Mouse (Mus musculus) kidney, postnatal 0 days (tissue): ENCODE results near the gene Tek. TPM values are rescaled to one million over a fixed set of nuclear protein-coding genes. Genes with fewer than 3 reads are reported as not detected.

ENCODE experiments used
- ATAC-seq: fragments of 200-750 bp; cut with Nextera tagmentation; replicated peaks from 2 replicates; pipeline ENCODE4 v1.8.0; 2017; ENCODE audit warnings: low read depth, moderate number of reproducible peaks, moderate TSS enrichment, moderate library complexity; ENCODE audit not compliant: low FRiP score
- DNase-seq: peaks from one replicate; pipeline ENCODE4 v3.0.0-alpha.2; 2016; ENCODE audit warnings: low spot score
- H3K27ac ChIP-seq: fragments of 300-500 bp; sonication (generic); 2 replicates; pipeline ENCODE4 v1.5.1; 2014; ENCODE audit warnings: mild to moderate bottlenecking
- H3K27me3 ChIP-seq: fragments of 300-500 bp; sonication (generic); 2 replicates; pipeline ENCODE4 v1.6.1; 2014; ENCODE audit warnings: low read length, mixed read lengths; ENCODE audit not compliant: insufficient read depth
- H3K36me3 ChIP-seq: fragments of 300-500 bp; sonication (generic); 2 replicates; pipeline ENCODE4 v1.6.1; 2014; ENCODE audit warnings: low read length, mixed read lengths; ENCODE audit not compliant: insufficient read depth
- H3K4me1 ChIP-seq: fragments of 300-500 bp; sonication (generic); replicated peaks from 2 replicates; pipeline ENCODE4 v1.6.1; 2014; ENCODE audit warnings: antibody characterized with exemption, low read length, mixed read lengths; ENCODE audit not compliant: insufficient read depth
- H3K4me2 ChIP-seq: fragments of 300-500 bp; sonication (generic); 2 replicates; pipeline ENCODE4 v1.6.1; 2014; ENCODE audit warnings: mild to moderate bottlenecking, low read length, moderate library complexity, mixed read lengths
- H3K4me3 ChIP-seq: fragments of 300-500 bp; sonication (generic); replicated peaks from 2 replicates; pipeline ENCODE4 v1.5.1; 2014; ENCODE audit warnings: low read depth, low read length
- H3K9ac ChIP-seq: fragments of 300-500 bp; sonication (generic); 2 replicates; pipeline ENCODE4 v1.6.1; 2014; ENCODE audit warnings: low read depth, low read length
- H3K9me3 ChIP-seq: fragments of 300-500 bp; sonication (generic); replicated peaks from 2 replicates; pipeline ENCODE4 v1.6.1; 2016; ENCODE audit warnings: low read length, inconsistent platforms, mixed read lengths
- CTCF ChIP-seq: IDR thresholded peaks from 2 replicates; pipeline ENCODE4 v1.5.1; 2016; ENCODE audit warnings: antibody characterized with exemption, low read depth, mild to moderate bottlenecking, moderate library complexity
- WGBS: fragments of 180-500 bp; shearing (Covaris S2); extraction: QIAGEN DNeasy Blood & Tissue Kit; methylation state at CpG from one replicate; pipeline ENCODE4 v1.1.7; 2014; 5-methylcytosine and 5-hydroxymethylcytosine counted together
- polyA plus RNA-seq: library from polyadenylated mRNA; unstranded; fragments of >200 nt; fragmentation: Nextera tagmentation; extraction: Ambion mirVana; gene quantifications from 2 replicates; pipeline ENCODE4 v1.2.1, GENCODE M21; 2015

The Tek gene
- polyA plus RNA-seq, 1 experiment from 2014 or later: 26.8 TPM

DNA sequence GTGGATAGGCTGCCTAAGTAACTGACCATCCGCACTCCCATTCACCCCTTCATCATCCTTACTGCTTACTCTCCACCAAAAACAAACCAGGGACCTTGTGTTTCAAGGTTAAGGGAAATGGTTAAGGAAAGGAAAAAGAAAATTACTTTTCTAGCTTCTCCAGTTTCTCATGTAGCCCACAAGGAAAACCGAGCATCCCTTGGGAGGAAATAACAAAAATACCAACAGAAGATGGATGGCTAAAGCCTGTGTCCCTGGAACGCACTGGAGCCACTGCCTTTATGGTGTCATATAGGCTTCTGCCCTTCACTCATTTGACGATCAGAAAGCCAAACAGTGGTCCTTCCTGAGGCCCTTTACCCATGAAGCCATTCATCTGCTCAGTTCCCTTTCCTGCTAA is 27.7 kb upstream of the Tek start:
- no peaks in the 10 kb centered on the region for H3K36me3 ChIP-seq
- H3K9me3 ChIP-seq: no peaks in the 10 kb centered on the region
- no peak overlapping the region for H3K9ac ChIP-seq
- ATAC-seq (no peak), DNase-seq (peak; percentile 63)
- H3K4me1 ChIP-seq: no peaks in the 10 kb centered on the region
- H3K27ac ChIP-seq: no peak overlapping the region
- 36% methylated on average over 4 of the region's 4 CpGs for WGBS
- TF ChIP-seq CTCF: no peak
- H3K27me3 ChIP-seq: no peaks in the 10 kb centered on the region
- no peak overlapping the region for H3K4me3 ChIP-seq
- no peak overlapping the region for H3K4me2 ChIP-seq

DNA sequence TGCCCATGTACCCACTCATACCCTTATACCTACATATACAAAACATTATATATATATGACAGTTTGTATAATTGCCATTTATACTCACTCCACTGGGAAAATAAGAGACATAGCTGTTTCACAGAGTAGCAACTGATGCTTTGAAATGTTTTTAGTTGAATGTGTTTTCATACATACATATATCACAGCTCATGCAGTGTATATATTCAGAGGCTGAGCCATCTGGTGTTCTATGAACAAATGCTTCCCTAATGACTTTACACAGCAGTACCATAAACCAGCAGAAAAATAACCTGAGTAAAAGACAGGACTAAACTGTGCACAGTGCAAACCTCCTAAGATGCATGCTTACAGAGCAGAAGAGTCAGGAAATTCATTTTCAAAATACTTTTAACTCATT is 25.3 kb upstream of the Tek start:
- no peak for DNase-seq
- no peak for ATAC-seq

DNA sequence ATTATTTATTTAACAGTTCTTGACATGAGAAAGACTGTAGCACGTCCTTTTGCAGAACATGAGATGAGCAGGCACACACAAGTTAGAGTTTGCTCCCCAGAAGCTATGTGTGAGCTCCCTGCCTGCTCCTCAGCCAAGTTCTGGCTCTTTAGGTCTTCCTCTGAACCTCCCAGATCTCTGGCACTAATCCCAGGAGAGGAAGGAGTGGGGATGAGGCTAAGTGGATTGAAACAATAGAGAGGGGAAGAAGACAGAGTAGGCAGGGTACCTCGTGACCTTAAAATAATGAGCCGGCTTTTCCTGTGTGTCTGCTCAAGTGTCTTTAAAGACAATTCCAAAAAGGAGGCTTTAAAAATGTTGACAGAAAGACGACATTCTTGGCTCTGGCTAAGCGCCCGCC is 23.9 kb upstream of the Tek start:
- Histone ChIP-seq H3K4me1 (no peaks in the 10 kb centered on the region), H3K4me3 (no peak overlapping the region), H3K36me3 (no peaks in the 10 kb centered on the region), H3K27ac (peak overlapping the region; percentile 6; the same call in 1 of the 2 replicates), H3K27me3 (no peaks in the 10 kb centered on the region), H3K9me3 (no peaks in the 10 kb centered on the region), H3K9ac (no peak overlapping the region), H3K4me2 (no peak overlapping the region)
- TF ChIP-seq CTCF: no peak
- WGBS: 51% methylated on average over 6 of the region's 6 CpGs
- ATAC-seq (no peak), DNase-seq (peak; percentile 66)

More for the DNA sequence above, 25.3 kb upstream of the Tek start:
- no peak overlapping the region for H3K9ac ChIP-seq
- TF ChIP-seq CTCF: no peak
- H3K4me1 ChIP-seq: no peaks in the 10 kb centered on the region
- H3K36me3 ChIP-seq: no peaks in the 10 kb centered on the region
- no peak overlapping the region for H3K4me3 ChIP-seq
- H3K4me2 ChIP-seq: no peak overlapping the region
- no peaks in the 10 kb centered on the region for H3K9me3 ChIP-seq
- no peaks in the 10 kb centered on the region for H3K27me3 ChIP-seq
- H3K27ac ChIP-seq: no peak overlapping the region

DNA sequence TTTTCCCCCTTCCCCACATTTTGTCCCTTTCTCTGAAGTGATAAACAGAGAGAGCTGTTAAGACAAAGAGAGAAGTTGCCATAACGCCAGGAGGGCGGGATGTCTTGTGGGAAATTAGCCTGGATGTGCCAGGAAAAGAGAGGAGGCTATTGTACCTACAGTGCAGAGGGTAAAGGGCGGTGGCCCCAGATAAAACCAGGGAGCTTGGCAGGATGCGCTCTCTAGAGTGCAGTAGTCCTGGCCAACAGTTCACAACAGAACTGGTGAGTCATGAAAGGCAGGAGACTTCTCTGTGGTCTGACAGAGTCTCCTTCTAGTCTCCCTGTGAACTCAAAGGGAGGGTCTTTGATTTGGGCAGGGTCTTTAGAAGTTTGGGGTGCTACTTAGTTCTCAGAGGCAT is 13.3 kb upstream of the Tek start:
- no peaks in the 10 kb centered on the region for H3K9me3 ChIP-seq
- WGBS: 63% methylated on average over 4 of the region's 4 CpGs
- no peak for ATAC-seq

DNA sequence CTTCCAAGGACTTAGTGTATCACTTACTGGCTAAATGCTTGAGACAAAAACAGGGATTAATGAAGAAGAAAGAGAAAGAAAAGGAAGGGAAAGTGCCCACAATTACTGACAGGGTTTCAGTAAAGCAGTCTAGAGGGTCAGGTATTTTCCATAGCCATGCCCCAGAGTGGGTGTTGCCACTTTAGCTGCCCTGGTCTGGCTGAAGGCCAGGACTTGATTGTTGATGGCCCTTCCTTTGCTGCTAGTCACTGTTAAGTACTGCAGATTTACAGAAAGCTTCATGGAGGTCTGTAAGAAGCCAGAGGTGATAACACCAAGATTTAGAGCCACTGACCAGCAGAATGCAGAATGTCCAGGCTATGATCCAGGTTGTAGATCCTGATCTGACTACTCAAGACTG is 6.4 kb upstream of the Tek start:
- Histone ChIP-seq H3K4me1 (no peaks in the 10 kb centered on the region), H3K9me3 (no peaks in the 10 kb centered on the region), H3K4me2 (no peak overlapping the region), H3K36me3 (no peaks in the 10 kb centered on the region), H3K4me3 (no peak overlapping the region), H3K27ac (no peak overlapping the region), H3K9ac (no peak overlapping the region), H3K27me3 (no peaks in the 10 kb centered on the region)
- no peak for ATAC-seq
- no peak for TF ChIP-seq CTCF
- no peak for DNase-seq

More for the DNA sequence above, 13.3 kb upstream of the Tek start:
- Histone ChIP-seq H3K4me1 (no peaks in the 10 kb centered on the region), H3K4me3 (no peak overlapping the region), H3K9ac (no peak overlapping the region), H3K27me3 (no peaks in the 10 kb centered on the region), H3K4me2 (no peak overlapping the region), H3K36me3 (no peaks in the 10 kb centered on the region), H3K27ac (no peak overlapping the region)
- no peak for DNase-seq
- no peak for TF ChIP-seq CTCF

DNA sequence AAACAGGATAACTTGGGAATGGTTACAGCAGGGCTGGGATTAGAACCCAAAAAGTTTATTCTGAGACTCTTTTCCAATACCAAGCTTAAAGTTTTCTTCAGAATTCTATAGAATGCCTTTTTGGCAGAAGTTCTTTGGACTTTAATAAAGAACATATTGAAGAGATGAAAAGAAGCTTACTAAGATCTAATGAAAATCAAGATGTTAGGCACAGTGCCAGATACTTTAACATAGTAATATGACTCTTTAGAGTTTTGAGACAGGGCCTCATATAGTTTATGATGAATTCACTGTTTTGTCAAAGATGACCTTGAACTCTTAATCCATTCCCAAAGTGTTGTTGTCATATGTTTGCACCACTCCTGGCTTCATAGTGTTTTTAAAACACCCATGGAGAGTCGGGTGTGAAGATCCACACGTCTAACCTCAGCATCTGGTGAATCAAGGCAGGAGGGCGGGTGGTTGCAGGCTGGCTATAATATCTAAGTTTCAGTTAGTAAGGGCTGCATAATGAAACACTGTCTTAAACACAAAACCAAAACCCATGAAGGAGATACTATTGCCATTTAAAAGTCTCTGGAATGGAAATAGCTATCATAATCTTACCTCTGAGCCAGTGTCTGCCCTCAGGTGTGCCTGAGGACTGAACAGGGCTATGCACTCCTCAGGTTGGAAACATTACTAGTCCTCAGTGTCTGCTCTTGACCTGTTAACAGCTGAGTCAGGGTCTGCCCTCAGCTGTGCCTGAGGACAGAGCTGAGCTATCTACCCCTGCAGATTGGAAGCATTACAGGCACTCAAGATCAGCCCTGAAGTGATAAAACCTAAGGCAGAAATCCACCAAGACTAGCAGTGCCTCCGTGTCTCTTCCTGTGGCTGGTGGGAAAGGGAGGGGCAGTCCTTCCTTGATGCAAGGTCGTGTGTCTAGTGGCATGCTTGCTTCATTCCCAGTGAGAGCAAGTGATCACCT is 1.5 kb upstream of the Tek start:
- Histone ChIP-seq H3K36me3 (no peaks in the 10 kb centered on the region), H3K27me3 (no peaks in the 10 kb centered on the region), H3K27ac (no peak overlapping the region), H3K4me3 (no peak overlapping the region), H3K9ac (no peak overlapping the region), H3K4me1 (0 out of 2 replicates have a peak, but pooled peaks cover 3% of the 10 kb centered on the region), H3K9me3 (no peaks in the 10 kb centered on the region), H3K4me2 (no peak overlapping the region)
- DNase-seq (no peak), ATAC-seq (no peak)
- 59% methylated on average over 5 of the region's 5 CpGs for WGBS
- no peak for TF ChIP-seq CTCF
